Mouse (Mus musculus) liver, embryonic 14.5 days (tissue): ENCODE measurements around the gene Nemf.

Source experiments
- CTCF ChIP-seq: IDR thresholded peaks from 2 replicates; pipeline ENCODE4 v1.5.1; 2016; ENCODE audit warnings: antibody characterized with exemption, low read depth, control low read depth
- EP300 ChIP-seq: IDR thresholded peaks from 2 replicates; pipeline ENCODE4 v1.6.1; 2016; ENCODE audit warnings: antibody characterized with exemption, low read depth

- TF ChIP-seq EP300, result no peak
- TF ChIP-seq CTCF, result no peak
These were observed 91.9 kb downstream of the Nemf start for GRCm38 (mm10) chr12:69265031-69265430.
